Mouse (Mus musculus): ENCODE results near the gene Gm35549. TPM values are rescaled to one million over a fixed set of nuclear protein-coding genes. Genes with fewer than 3 reads are reported as not detected.

The Gm35549 gene
- not detected for total RNA-seq (2021)
- long read RNA-seq, experiment 1, result 0 reads
- long read RNA-seq, experiment 2, result 0 reads

- intact Hi-C loops (cut with DNase I), result no loop called here
- no peak for DNase-seq (ENCODE audit: extremely low spot score in 1 of 2, low spot score in 2 of 2)
- no peak within 1 kb of the TSS for H3K4me3 ChIP-seq
- no peak for TF ChIP-seq CTCF (IDR thresholded peaks at IDR 0.05)
- H3K27ac ChIP-seq, result no peak within 1 kb of the TSS
These were observed at the start of gene Gm35549 for GRCm38 (mm10) chr9:122843760-122844159. Gene Gm35549 (minus strand): TSS chr9:122844035.

DNA sequence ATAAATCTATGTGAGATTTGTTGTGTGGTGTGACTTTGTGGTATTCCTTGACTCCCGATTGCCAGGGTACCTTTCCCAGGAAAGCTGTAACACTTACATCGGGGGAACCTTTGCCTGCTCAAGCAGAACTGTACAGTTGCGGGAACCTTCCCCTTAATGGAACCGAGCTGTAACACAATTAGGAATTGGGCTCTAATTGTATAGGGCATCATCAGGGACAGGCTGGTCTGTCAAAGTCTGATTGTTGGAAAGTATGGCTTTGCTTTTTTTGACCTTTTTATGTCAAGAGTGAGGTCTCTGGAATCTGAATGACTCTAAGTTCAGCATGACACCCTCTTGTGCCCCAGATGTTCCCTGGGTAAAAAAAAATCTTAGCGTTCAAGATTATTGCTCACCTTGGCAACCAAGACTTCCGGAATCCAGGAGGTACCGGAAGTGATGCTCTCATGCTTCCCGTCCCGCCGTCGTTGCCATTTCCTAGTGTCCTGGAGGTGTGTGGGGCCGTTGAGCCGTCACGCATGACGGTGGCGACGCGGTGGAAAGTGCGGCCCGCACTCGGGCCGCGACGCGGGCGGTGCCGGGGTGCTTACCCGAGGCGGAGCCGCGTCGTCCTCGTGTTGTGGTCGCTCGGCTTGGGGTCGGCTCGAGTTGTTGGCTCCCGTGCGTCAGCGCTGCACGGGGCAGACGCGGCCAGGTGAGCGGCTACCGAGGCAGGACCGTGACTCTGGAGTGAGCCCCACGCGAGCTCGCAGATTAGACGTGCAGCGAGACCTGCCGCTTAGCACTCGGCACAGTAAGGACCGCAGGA is 42.7 kb upstream of the Gm35549 start:
- intact Hi-C loops (cut with DNase I), result no loop called here
- Histone ChIP-seq H3K27ac (peak overlapping the region; percentile 61), H3K4me3 (peak overlapping the region; percentile 87)
- DNase-seq (ENCODE audit: extremely low spot score in 1 of 2, low spot score in 2 of 2), result peak; percentile 48 to 67
- no peak for TF ChIP-seq CTCF (IDR thresholded peaks at IDR 0.05)

GRCm38 (mm10) chr9:122885385-122885784 is 41.5 kb upstream of the Gm35549 start, which contains the start of gene Zkscan7:
Gene Zkscan7 (plus strand): TSS chr9:122885685.
- Histone ChIP-seq H3K4me3 (peak within 1 kb of the TSS; percentile 87), H3K27ac (peak within 1 kb of the TSS; percentile 5)
- intact Hi-C loops (cut with DNase I), result no loop called here
- DNase-seq (ENCODE audit: extremely low spot score in 1 of 2, low spot score in 2 of 2), result no peak
- TF ChIP-seq CTCF (IDR thresholded peaks at IDR 0.05), result no peak

- TF ChIP-seq CTCF (IDR thresholded peaks at IDR 0.05), result no peak
- Histone ChIP-seq H3K4me3 (no peak overlapping the region), H3K27ac (no peak overlapping the region)
- no peak for DNase-seq (ENCODE audit: extremely low spot score in 1 of 2, low spot score in 2 of 2)
- intact Hi-C loops (cut with DNase I), result no loop called here
These were observed 31.3 kb upstream of the Gm35549 start for GRCm38 (mm10) chr9:122875145-122875544.

- no peak overlapping the region for H3K27ac ChIP-seq
- DNase-seq (ENCODE audit: extremely low spot score in 1 of 2, low spot score in 2 of 2), result no peak
- H3K4me3 ChIP-seq, result no peak overlapping the region
- TF ChIP-seq CTCF (IDR thresholded peaks at IDR 0.05), result no peak
- intact Hi-C loops (cut with DNase I), result no loop called here
These were observed 30.8 kb upstream of the Gm35549 start for GRCm38 (mm10) chr9:122874653-122875052.

- no peak for TF ChIP-seq CTCF (IDR thresholded peaks at IDR 0.05)
- Histone ChIP-seq H3K27ac (no peak overlapping the region), H3K4me3 (no peak overlapping the region)
- no peak for DNase-seq (ENCODE audit: extremely low spot score in 1 of 2, low spot score in 2 of 2)
- intact Hi-C loops (cut with DNase I), result no loop called here
These were observed 28.8 kb upstream of the Gm35549 start for GRCm38 (mm10) chr9:122872595-122872994.

- no peak for DNase-seq (ENCODE audit: extremely low spot score in 1 of 2, low spot score in 2 of 2)
- TF ChIP-seq CTCF (IDR thresholded peaks at IDR 0.05), result no peak
- intact Hi-C loops (cut with DNase I), result loop anchor here (1.0 kb wide), 1 partner anchor 56 kb away; no protein-coding TSS in a partner anchor
- peak overlapping the region; percentile 65 for H3K4me3 ChIP-seq
- H3K27ac ChIP-seq, result peak overlapping the region; percentile 90
These were observed 22.4 kb upstream of the Gm35549 start for GRCm38 (mm10) chr9:122866192-122866591.

DNA sequence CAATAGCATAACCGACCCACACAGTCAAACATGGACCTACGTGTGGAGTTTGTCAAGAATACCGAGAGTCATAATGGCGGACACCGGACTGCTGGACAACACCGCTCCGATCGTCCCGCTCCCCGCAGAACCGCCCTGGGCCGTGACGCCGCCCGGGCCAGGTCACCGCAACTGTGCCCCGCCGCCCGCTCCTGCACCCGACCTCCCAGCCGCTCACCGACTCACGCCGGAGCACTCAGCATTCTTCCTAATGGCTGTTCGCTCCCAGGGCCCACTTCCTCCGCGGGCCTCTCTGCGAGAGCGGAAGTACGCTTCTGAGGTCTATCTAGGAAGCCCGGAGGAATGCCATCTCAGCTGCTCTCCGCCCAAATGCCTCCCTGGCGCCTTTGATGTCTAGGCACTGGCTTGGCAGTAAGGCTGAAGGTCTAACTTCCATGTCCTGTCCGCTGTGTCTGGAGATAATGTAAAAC is 21.9 kb upstream of the Gm35549 start, which contains the start of gene Zfp445:
TSS of gene Zfp445 (minus strand) at position 310 of the 470 bp plus-strand sequence.
- Histone ChIP-seq H3K27ac (peak within 1 kb of the TSS; percentile 90), H3K4me3 (peak within 1 kb of the TSS; percentile 65)
- no peak for TF ChIP-seq CTCF (IDR thresholded peaks at IDR 0.05)
- intact Hi-C loops (cut with DNase I), result loop anchor here (1.0 kb wide), 1 partner anchor 57 kb away; no protein-coding TSS in a partner anchor
- peak; percentile 75 to 77 for DNase-seq (ENCODE audit: extremely low spot score in 1 of 2, low spot score in 2 of 2)

GRCm38 (mm10) chr9:122864848-122865247 is 21.0 kb upstream of the Gm35549 start:
- Histone ChIP-seq H3K27ac (no peak overlapping the region), H3K4me3 (peak overlapping the region; percentile 65)
- intact Hi-C loops (cut with DNase I), result loop anchor here (5.0 kb wide), 1 partner anchor 128 kb away; no protein-coding TSS in a partner anchor
- no peak for TF ChIP-seq CTCF (IDR thresholded peaks at IDR 0.05)
- no peak for DNase-seq (ENCODE audit: extremely low spot score in 1 of 2, low spot score in 2 of 2)

DNA sequence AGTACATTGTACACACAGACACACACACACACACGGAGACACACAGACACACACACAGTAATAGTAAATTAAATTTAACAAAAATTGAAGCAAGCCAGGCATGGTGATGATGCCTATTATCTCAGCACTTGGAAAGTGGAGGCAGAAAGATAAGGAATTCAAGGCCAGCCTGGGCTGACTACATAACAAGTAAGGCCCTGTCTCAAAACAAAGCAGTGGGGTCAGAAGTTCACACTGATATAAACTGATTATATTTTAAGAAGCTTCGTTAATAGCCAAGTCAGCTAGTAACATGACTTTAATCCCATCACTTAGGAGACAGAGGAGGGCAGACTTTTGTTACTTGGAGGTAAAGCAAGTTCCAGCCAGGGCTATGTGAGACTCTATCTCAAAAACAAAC is 19.9 kb upstream of the Gm35549 start:
- no peak overlapping the region for H3K27ac ChIP-seq
- no peak for TF ChIP-seq CTCF (IDR thresholded peaks at IDR 0.05)
- no peak for DNase-seq (ENCODE audit: extremely low spot score in 1 of 2, low spot score in 2 of 2)
- intact Hi-C loops (cut with DNase I), result loop anchor here (5.0 kb wide), 1 partner anchor 126 kb away; no protein-coding TSS in a partner anchor
- no peak overlapping the region for H3K4me3 ChIP-seq

DNA sequence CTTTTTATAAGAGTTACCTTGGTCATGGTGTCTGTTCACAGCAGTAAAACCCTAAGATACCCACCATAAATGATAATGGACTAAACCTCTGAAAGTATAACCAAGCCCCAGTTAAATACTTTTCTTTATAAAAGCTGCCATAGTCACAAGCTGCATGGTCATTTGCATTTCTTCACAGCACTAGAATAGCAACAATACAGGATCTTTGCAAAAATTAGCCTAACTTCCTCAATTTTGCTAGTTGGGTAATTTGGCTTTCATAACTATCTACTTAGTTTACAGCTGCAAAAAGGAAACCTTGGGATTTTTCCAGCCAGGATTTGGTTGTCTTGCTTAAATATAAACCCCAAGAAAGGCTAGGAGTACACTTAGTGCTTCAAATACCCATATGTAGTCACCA is 16.9 kb upstream of the Gm35549 start:
- no peak overlapping the region for H3K27ac ChIP-seq
- DNase-seq (ENCODE audit: extremely low spot score in 1 of 2, low spot score in 2 of 2), result no peak
- intact Hi-C loops (cut with DNase I), result loop anchor here (5.0 kb wide), 1 partner anchor 123 kb away; no protein-coding TSS in a partner anchor
- no peak for TF ChIP-seq CTCF (IDR thresholded peaks at IDR 0.05)
- no peak overlapping the region for H3K4me3 ChIP-seq

GRCm38 (mm10) chr9:122856716-122857115 is 12.9 kb upstream of the Gm35549 start:
- no peak overlapping the region for H3K4me3 ChIP-seq
- intact Hi-C loops (cut with DNase I), result no loop called here
- no peak for TF ChIP-seq CTCF (IDR thresholded peaks at IDR 0.05)
- DNase-seq (ENCODE audit: extremely low spot score in 1 of 2, low spot score in 2 of 2), result no peak
- no peak overlapping the region for H3K27ac ChIP-seq

Data from left cerebral cortex, adult 2 months (tissue).